Mouse (Mus musculus): Measurements from ENCODE around the gene Paf1. TPM values are rescaled to one million over a fixed set of nuclear protein-coding genes. Genes with fewer than 3 reads are reported as not detected.

Gene Paf1
- polyA plus RNA-seq, 1 experiment, result 44.3 TPM

DNA sequence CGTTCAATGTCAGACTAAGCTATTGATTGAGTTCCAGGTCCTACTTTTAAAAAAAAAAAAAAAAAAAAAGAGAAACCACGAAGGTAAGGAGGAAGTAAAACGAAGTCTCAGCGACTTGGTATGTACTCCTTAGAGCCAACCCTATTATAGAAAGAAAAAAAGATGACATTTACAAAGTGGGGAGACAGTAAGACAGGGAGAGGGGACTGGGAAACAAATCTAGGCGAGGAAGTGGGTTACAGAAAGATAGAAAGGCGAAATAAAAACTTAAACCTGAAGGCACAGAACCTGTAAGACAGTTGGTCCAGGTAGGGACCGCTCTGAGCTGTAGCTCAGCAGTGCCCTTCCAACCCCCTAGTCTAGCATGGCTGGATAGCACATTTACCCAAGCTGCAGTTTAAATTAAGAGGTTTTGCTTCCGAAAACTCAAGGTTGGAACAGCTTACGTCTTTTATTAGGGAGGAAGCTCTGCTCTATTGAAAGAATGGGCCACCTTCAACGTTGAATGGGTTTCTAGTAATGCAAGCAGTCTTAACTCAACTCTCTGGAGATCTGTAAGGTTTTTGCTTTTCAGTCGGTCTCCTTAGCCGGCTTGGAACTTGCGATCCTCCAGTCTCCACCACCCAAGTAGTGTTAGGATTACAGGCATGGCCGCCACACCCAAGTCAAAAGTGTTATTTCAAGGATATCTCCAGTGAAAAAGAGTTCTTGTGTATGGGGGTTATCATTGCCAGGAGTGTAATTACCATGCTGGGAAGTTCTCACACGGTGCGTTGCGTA, 12.3 kb upstream of the Paf1 start, which contains the start of gene Zfp36:
TSS of gene Zfp36 (minus strand) at position 17 of the 780 bp plus-strand sequence.
- H3K4me3 ChIP-seq (ENCODE audit: insufficient read depth, poor library complexity, severe bottlenecking), result peak within 1 kb of the TSS; percentile 57
- H3ac ChIP-seq (ENCODE audit: control insufficient read depth, insufficient read length, low read depth), result peak within 1 kb of the TSS; percentile 42
- H3K36me3 ChIP-seq (ENCODE audit: control insufficient read depth, insufficient read depth), result peaks cover 4% of the 10 kb centered on the region
- no peak for TF ChIP-seq MYOG (IDR thresholded peaks at IDR 0.05; ENCODE audit: control insufficient read depth, extremely low read depth, insufficient read length)
- no peak for TF ChIP-seq CTCF (IDR thresholded peaks at IDR 0.05; ENCODE audit: control insufficient read depth, insufficient read depth, insufficient read length)
- TF ChIP-seq MYOD1 (IDR thresholded peaks at IDR 0.05; ENCODE audit: control insufficient read depth, insufficient read length, low read depth), result no peak
- TF ChIP-seq FOSL1 (IDR thresholded peaks at IDR 0.05; ENCODE audit: insufficient read depth, low read length, poor library complexity, severe bottlenecking), result no peak
- TF ChIP-seq MAX (IDR thresholded peaks at IDR 0.05), result no peak
- TF ChIP-seq USF1 (IDR thresholded peaks at IDR 0.05; ENCODE audit: low read depth), result no peak
- TF ChIP-seq CEBPB (IDR thresholded peaks at IDR 0.05; ENCODE audit: low read depth), result no peak
- peaks cover 20% of the 10 kb centered on the region for H3K79me3 ChIP-seq (ENCODE audit: low read depth)
- no peaks in the 10 kb centered on the region for H3K27me3 ChIP-seq (ENCODE audit: control insufficient read depth, insufficient read depth, insufficient read length)
- H3K79me2 ChIP-seq (ENCODE audit: control insufficient read depth, insufficient read depth), result peaks cover 28% of the 10 kb centered on the region

DNA sequence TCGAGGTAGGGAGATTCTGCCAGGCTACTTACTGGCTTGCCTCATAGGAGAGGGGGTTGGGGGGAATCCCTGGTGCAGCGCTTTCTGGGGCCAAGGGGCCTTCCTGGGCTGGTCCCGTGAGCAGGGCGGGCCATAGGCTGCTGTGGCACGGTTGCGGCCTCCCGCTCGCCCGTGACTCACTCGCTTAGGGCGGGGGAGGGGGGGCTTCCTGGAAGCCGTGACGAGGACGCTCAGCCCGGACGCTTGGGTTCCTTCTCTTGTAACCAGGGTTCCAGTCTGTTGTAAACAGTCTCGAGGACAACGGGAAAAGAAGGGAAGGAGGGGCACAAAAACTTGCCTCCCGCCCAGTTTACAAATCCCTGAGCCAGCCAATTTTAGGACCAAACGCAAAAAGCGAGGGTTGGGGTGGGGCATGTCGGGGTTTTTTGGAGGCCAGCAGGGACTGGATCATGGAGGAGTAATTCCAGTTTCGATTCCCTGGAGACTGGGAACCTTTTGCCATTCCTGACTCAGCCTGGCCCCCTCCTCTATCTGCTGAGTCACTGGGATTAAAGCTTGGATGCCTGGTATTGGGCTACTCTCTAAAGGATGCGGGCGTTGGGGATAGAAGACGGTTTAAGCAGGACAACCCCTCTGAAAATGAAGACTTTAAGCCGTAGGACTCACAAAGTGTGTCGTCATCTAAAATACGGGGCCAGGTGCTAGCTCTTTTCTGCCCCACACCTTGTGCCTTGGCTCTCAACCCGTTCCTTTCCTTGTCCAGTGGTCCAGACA, 11.5 kb upstream of the Paf1 start:
- H3K4me3 ChIP-seq (ENCODE audit: insufficient read depth, poor library complexity, severe bottlenecking), result peak overlapping the region; percentile 29
- H3K27me3 ChIP-seq (ENCODE audit: control insufficient read depth, insufficient read depth, insufficient read length), result no peaks in the 10 kb centered on the region
- H3K79me3 ChIP-seq (ENCODE audit: low read depth), result peaks cover 20% of the 10 kb centered on the region
- TF ChIP-seq MYOD1 (IDR thresholded peaks at IDR 0.05; ENCODE audit: control insufficient read depth, insufficient read length, low read depth) (no peak), MYOG (IDR thresholded peaks at IDR 0.05; ENCODE audit: control insufficient read depth, extremely low read depth, insufficient read length) (no peak), CTCF (IDR thresholded peaks at IDR 0.05; ENCODE audit: control insufficient read depth, insufficient read depth, insufficient read length) (no peak), FOSL1 (IDR thresholded peaks at IDR 0.05; ENCODE audit: insufficient read depth, low read length, poor library complexity, severe bottlenecking) (no peak)
- H3ac ChIP-seq (ENCODE audit: control insufficient read depth, insufficient read length, low read depth), result peak overlapping the region; percentile 62
- peaks cover 5% of the 10 kb centered on the region for H3K36me3 ChIP-seq (ENCODE audit: control insufficient read depth, insufficient read depth)
- peaks cover 28% of the 10 kb centered on the region for H3K79me2 ChIP-seq (ENCODE audit: control insufficient read depth, insufficient read depth)

DNA sequence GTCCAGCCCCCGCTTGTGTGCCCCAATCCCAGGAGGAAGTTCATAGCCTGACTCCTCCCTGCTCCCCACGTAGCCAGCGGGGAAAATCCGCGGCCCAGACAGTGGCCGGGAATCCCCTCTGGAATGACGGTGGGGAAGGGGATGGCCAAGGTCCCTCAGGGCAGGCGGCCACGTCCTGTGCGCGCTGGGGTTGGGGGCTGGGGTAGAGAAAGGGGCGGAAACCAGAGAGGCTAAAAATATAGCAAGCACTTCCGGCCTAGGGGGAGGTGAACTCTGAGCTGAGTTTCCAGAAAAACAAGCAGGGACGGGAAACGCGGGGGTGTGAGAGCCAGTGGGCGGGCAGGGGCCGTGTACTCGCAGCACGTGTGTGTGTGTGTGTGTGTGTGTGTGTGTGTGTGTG, 10.8 kb upstream of the Paf1 start:
- Histone ChIP-seq H3K27me3 (ENCODE audit: control insufficient read depth, insufficient read depth, insufficient read length) (no peaks in the 10 kb centered on the region), H3ac (ENCODE audit: control insufficient read depth, insufficient read length, low read depth) (peak overlapping the region; percentile 62), H3K4me3 (ENCODE audit: insufficient read depth, poor library complexity, severe bottlenecking) (peak overlapping the region; percentile 29), H3K79me3 (ENCODE audit: low read depth) (peaks cover 19% of the 10 kb centered on the region), H3K36me3 (ENCODE audit: control insufficient read depth, insufficient read depth) (peaks cover 7% of the 10 kb centered on the region), H3K79me2 (ENCODE audit: control insufficient read depth, insufficient read depth) (peaks cover 21% of the 10 kb centered on the region)
- TF ChIP-seq MYOG (IDR thresholded peaks at IDR 0.05; ENCODE audit: control insufficient read depth, extremely low read depth, insufficient read length), result no peak
- no peak for TF ChIP-seq CTCF (IDR thresholded peaks at IDR 0.05; ENCODE audit: control insufficient read depth, insufficient read depth, insufficient read length)
- no peak for TF ChIP-seq MAX (IDR thresholded peaks at IDR 0.05)
- no peak for TF ChIP-seq USF1 (IDR thresholded peaks at IDR 0.05; ENCODE audit: low read depth)
- TF ChIP-seq MYOD1 (IDR thresholded peaks at IDR 0.05; ENCODE audit: control insufficient read depth, insufficient read length, low read depth), result no peak
- TF ChIP-seq CEBPB (IDR thresholded peaks at IDR 0.05; ENCODE audit: low read depth), result no peak
- TF ChIP-seq FOSL1 (IDR thresholded peaks at IDR 0.05; ENCODE audit: insufficient read depth, low read length, poor library complexity, severe bottlenecking), result no peak

DNA sequence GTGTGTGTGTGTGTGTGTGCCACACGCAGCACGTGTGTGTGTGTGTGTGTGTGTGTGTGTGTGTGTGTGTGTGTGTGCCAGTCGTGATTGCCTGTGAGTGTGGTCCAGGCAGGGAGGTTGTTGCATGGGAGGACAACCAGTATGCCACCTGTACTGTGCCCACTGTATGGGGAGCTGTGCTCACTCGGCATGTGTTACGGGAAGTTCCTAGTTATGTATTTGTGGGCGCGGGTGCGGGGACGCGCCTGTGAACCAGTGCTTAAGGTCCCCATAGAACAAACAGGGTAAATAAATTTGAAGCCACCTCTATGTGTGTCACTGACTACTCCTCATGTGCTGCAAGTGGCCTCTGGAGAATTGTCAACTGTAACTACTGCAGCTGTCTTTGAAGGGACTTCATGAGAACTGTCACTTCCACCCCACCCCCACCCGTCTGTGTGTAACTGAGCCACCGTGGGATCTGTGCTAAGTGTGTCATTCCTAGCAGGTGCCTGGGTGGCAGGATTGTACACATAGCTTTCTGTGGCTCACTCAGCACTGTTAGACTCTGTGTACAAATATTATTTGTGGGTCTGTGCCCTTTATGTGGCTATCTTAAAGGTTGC, 10.3 kb upstream of the Paf1 start:
- TF ChIP-seq CTCF (IDR thresholded peaks at IDR 0.05; ENCODE audit: control insufficient read depth, insufficient read depth, insufficient read length) (no peak), MAX (IDR thresholded peaks at IDR 0.05) (no peak), MYOD1 (IDR thresholded peaks at IDR 0.05; ENCODE audit: control insufficient read depth, insufficient read length, low read depth) (peak; percentile 48)
- H3K36me3 ChIP-seq (ENCODE audit: control insufficient read depth, insufficient read depth), result peaks cover 7% of the 10 kb centered on the region
- H3ac ChIP-seq (ENCODE audit: control insufficient read depth, insufficient read length, low read depth), result peak overlapping the region; percentile 53
- H3K79me2 ChIP-seq (ENCODE audit: control insufficient read depth, insufficient read depth), result peaks cover 16% of the 10 kb centered on the region
- peaks cover 13% of the 10 kb centered on the region for H3K79me3 ChIP-seq (ENCODE audit: low read depth)
- H3K27me3 ChIP-seq (ENCODE audit: control insufficient read depth, insufficient read depth, insufficient read length), result no peaks in the 10 kb centered on the region
- no peak overlapping the region for H3K4me3 ChIP-seq (ENCODE audit: insufficient read depth, poor library complexity, severe bottlenecking)

DNA sequence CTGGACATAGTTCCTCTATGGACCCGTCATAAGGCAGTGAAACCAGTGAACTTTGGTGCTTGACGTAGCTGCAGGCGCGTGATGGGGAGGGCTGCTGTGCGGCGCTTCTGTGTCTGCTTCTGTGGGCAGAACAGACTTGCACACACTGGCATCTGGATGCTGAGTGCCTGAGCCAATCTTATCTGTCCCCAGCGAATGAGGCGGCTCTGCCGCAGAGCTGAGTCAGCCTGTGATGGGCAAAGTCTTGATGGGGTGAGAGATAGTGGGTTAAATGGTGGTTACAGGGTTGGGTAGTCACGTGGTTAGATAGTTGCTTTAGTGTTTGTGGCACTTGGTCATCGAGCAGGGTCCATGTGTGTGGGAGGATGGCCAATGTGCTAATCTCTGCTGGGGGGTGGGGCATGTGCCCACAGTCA, 9.8 kb upstream of the Paf1 start:
- Histone ChIP-seq H3K79me2 (ENCODE audit: control insufficient read depth, insufficient read depth) (peaks cover 10% of the 10 kb centered on the region), H3ac (ENCODE audit: control insufficient read depth, insufficient read length, low read depth) (no peak overlapping the region), H3K4me3 (ENCODE audit: insufficient read depth, poor library complexity, severe bottlenecking) (no peak overlapping the region), H3K79me3 (ENCODE audit: low read depth) (peaks cover 8% of the 10 kb centered on the region), H3K27me3 (ENCODE audit: control insufficient read depth, insufficient read depth, insufficient read length) (no peaks in the 10 kb centered on the region), H3K36me3 (ENCODE audit: control insufficient read depth, insufficient read depth) (peaks cover 7% of the 10 kb centered on the region)
- TF ChIP-seq MYOG (IDR thresholded peaks at IDR 0.05; ENCODE audit: control insufficient read depth, extremely low read depth, insufficient read length) (no peak), FOSL1 (IDR thresholded peaks at IDR 0.05; ENCODE audit: insufficient read depth, low read length, poor library complexity, severe bottlenecking) (no peak), CEBPB (IDR thresholded peaks at IDR 0.05; ENCODE audit: low read depth) (no peak), CTCF (IDR thresholded peaks at IDR 0.05; ENCODE audit: control insufficient read depth, insufficient read depth, insufficient read length) (no peak), MYOD1 (IDR thresholded peaks at IDR 0.05; ENCODE audit: control insufficient read depth, insufficient read length, low read depth) (peak; percentile 3), MAX (IDR thresholded peaks at IDR 0.05) (peak; percentile 90), USF1 (IDR thresholded peaks at IDR 0.05; ENCODE audit: low read depth) (peak; percentile 87)

Data from C2C12 (cell line).